Mouse (Mus musculus) kidney, embryonic 15.5 days (tissue): ENCODE measurements around the gene Lmbr1l. TPM values are rescaled to one million over a fixed set of nuclear protein-coding genes. Genes with fewer than 3 reads are reported as not detected.

Source experiments
- ATAC-seq: fragments of 200-750 bp; cut with Nextera tagmentation; replicated peaks from 2 replicates; pipeline ENCODE4 v1.8.0; 2017; ENCODE audit warnings: moderate TSS enrichment; ENCODE audit not compliant: low FRiP score
- H3K27ac ChIP-seq: fragments of 300-500 bp; sonication (generic); 2 replicates; pipeline ENCODE4 v1.5.1; 2015; ENCODE audit warnings: mild to moderate bottlenecking, inconsistent platforms
- H3K27me3 ChIP-seq: fragments of 300-500 bp; sonication (generic); 2 replicates; pipeline ENCODE4 v1.6.1; 2015; ENCODE audit warnings: inconsistent platforms
- H3K36me3 ChIP-seq: fragments of 300-500 bp; sonication (generic); 2 replicates; pipeline ENCODE4 v1.6.1; 2015; ENCODE audit warnings: inconsistent platforms
- H3K4me1 ChIP-seq: fragments of 300-500 bp; sonication (generic); 2 replicates; pipeline ENCODE4 v1.6.1; 2015; ENCODE audit warnings: inconsistent platforms
- H3K4me2 ChIP-seq: fragments of 300-500 bp; sonication (generic); 2 replicates; pipeline ENCODE4 v1.6.1; 2015; ENCODE audit warnings: moderate library complexity, mild to moderate bottlenecking, inconsistent platforms
- H3K4me3 ChIP-seq: fragments of 300-500 bp; sonication (generic); replicated peaks from 2 replicates; pipeline ENCODE4 v1.5.1; 2015; ENCODE audit warnings: mild to moderate bottlenecking, inconsistent platforms
- H3K9ac ChIP-seq: fragments of 300-500 bp; sonication (generic); 2 replicates; pipeline ENCODE4 v1.6.1; 2015; ENCODE audit warnings: mild to moderate bottlenecking, inconsistent platforms
- H3K9me3 ChIP-seq: fragments of 300-500 bp; sonication (generic); replicated peaks from 2 replicates; pipeline ENCODE4 v1.6.1; 2016; ENCODE audit warnings: inconsistent platforms
- WGBS: fragments of 180-500 bp; shearing (Covaris S2); methylation state at CpG from one replicate; pipeline ENCODE4 v1.1.7; 2015; ENCODE audit warnings: mixed read lengths; 5-methylcytosine and 5-hydroxymethylcytosine counted together
- polyA plus RNA-seq: library from polyadenylated mRNA; unstranded; fragments of >200 nt; fragmentation: Nextera tagmentation; extraction: Ambion mirVana; gene quantifications from 2 replicates; pipeline ENCODE4 v1.2.1, GENCODE M21; 2015

The Lmbr1l gene
- polyA plus RNA-seq, 1 experiment from 2014 or later: 16.4 TPM

- no peaks in the 10 kb centered on the region for H3K9me3 ChIP-seq
- no peak for ATAC-seq
- no peaks in the 10 kb centered on the region for H3K27me3 ChIP-seq
- H3K27ac ChIP-seq: no peak overlapping the region
- peaks cover 23% of the 10 kb centered on the region for H3K4me1 ChIP-seq
- WGBS: 75% methylated on average over 4 of the region's 4 CpGs
- no peak overlapping the region for H3K9ac ChIP-seq
- H3K4me2 ChIP-seq: 0 out of 2 replicates have a peak overlapping the region, but pooled peaks have one; percentile 90
- 0 out of 2 replicates have a peak overlapping the region, but pooled peaks have one; percentile 94 for H3K4me3 ChIP-seq
- H3K36me3 ChIP-seq: peaks cover 29% of the 10 kb centered on the region
Measured at GRCm38 (mm10) chr15:98916016-98916415, 2.0 kb downstream of the Lmbr1l start.

DNA sequence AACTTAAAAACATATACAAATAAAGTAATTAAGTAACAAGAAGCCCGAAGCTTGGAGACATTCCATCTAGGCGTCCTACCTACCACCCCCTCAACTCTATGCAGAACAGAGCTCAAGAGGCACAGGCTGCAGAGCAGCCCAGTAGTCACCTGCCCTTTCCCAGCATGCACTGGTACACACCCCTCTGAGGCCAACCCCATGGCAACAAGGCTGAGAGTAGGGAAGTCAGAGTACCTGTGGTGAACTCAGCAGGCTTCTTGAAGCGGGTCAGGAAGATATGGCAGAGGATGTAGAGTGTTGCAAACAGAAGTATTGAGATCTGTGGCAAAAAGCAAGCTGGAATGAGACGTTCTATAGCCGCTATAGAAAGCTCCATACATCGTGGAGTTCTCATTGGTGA, 3.1 kb downstream of the Lmbr1l start:
- Histone ChIP-seq H3K27me3 (no peaks in the 10 kb centered on the region), H3K4me1 (peaks cover 23% of the 10 kb centered on the region), H3K4me2 (no peak overlapping the region), H3K9ac (no peak overlapping the region), H3K4me3 (no peak overlapping the region), H3K27ac (no peak overlapping the region), H3K9me3 (no peaks in the 10 kb centered on the region), H3K36me3 (peaks cover 40% of the 10 kb centered on the region)
- no peak for ATAC-seq
- WGBS: 89% methylated on average over 6 of the region's 6 CpGs

- Histone ChIP-seq H3K27me3 (peaks cover 13% of the 10 kb centered on the region; the same call in 1 of the 2 replicates), H3K36me3 (peaks cover 63% of the 10 kb centered on the region), H3K4me3 (no peak overlapping the region), H3K27ac (no peak overlapping the region), H3K9me3 (no peaks in the 10 kb centered on the region), H3K9ac (no peak overlapping the region), H3K4me2 (no peak overlapping the region), H3K4me1 (no peaks in the 10 kb centered on the region)
- WGBS: 27% methylated on average over 10 of the region's 10 CpGs
- ATAC-seq: 0 out of 2 replicates have a peak, but pooled peaks have one; percentile 25
Measured at GRCm38 (mm10) chr15:98904692-98905091, 13.3 kb downstream of the Lmbr1l start.

GRCm38 (mm10) chr15:98902600-98902999, 15.4 kb downstream of the Lmbr1l start:
- no peak for ATAC-seq
- H3K27me3 ChIP-seq: peaks cover 34% of the 10 kb centered on the region
- no peak overlapping the region for H3K27ac ChIP-seq
- no peaks in the 10 kb centered on the region for H3K9me3 ChIP-seq
- H3K36me3 ChIP-seq: peaks cover 42% of the 10 kb centered on the region
- no peak overlapping the region for H3K4me2 ChIP-seq
- no peak overlapping the region for H3K4me3 ChIP-seq
- H3K4me1 ChIP-seq: peaks cover 12% of the 10 kb centered on the region
- 90% methylated on average over 2 of the region's 2 CpGs for WGBS
- H3K9ac ChIP-seq: no peak overlapping the region

GRCm38 (mm10) chr15:98901530-98901929, 16.5 kb downstream of the Lmbr1l start:
- Histone ChIP-seq H3K4me2 (no peak overlapping the region), H3K27me3 (peaks cover 44% of the 10 kb centered on the region), H3K4me3 (no peak overlapping the region), H3K9me3 (no peaks in the 10 kb centered on the region), H3K4me1 (peaks cover 20% of the 10 kb centered on the region), H3K9ac (no peak overlapping the region), H3K27ac (no peak overlapping the region), H3K36me3 (peaks cover 33% of the 10 kb centered on the region)
- 56% methylated on average over 1 of the region's 1 CpGs for WGBS
- ATAC-seq: no peak

DNA sequence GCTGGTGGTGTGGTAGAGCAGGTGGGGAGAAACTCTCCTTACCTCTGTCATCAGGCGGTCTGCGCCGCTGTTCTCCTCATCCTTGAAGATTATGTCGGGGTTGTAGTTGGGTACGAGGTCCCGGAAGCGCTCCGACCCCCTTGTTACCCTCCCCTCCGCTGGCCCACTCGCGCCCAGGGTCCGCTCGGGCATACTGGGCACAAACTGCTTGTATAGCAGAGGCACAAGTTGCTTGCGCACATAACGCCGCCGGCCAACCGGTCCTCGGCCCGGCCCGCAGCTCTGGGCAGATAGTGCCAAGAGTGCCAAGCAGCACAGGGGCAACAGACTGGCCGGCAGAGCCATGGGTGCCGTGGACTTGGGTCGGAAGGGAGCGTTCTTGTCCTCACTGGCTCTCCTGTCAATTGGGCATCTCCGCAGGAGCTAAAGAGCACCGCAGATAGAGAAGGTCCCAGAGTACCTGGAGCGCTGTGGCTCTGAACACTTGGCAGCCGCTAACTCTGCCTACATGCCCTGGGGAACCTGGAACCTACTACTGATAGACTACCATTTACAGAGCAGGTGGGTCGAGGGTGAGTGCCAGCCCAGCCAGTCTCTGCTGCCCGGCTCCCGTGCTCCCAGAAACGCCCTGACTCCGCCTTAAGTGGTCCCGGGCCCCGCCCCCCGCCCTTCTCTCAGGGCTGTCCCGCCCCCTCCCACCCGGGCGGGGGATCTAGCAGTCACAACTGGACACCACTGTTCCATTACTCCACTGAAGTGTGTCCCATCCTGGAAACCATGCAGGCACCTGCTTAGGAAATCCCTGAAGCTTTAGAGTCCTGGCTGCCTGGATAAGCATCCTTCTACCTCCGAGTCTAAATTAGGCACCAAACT, 19.9 kb downstream of the Lmbr1l start, which contains the start of gene Dhh:
Dhh (minus strand) TSS at position 613 of the 873 bp plus-strand sequence.
- Histone ChIP-seq H3K27me3 (peaks cover 78% of the 10 kb centered on the region), H3K4me3 (peak within 1 kb of the TSS; percentile 34), H3K27ac (no peak within 1 kb of the TSS), H3K36me3 (peaks cover 3% of the 10 kb centered on the region), H3K4me2 (peak within 1 kb of the TSS; percentile 62), H3K9me3 (no peaks in the 10 kb centered on the region), H3K4me1 (peaks cover 50% of the 10 kb centered on the region), H3K9ac (peak within 1 kb of the TSS; percentile 8; the same call in 1 of the 2 replicates)
- ATAC-seq: peak; percentile 52
- 1% methylated on average over 41 of the region's 41 CpGs for WGBS

DNA sequence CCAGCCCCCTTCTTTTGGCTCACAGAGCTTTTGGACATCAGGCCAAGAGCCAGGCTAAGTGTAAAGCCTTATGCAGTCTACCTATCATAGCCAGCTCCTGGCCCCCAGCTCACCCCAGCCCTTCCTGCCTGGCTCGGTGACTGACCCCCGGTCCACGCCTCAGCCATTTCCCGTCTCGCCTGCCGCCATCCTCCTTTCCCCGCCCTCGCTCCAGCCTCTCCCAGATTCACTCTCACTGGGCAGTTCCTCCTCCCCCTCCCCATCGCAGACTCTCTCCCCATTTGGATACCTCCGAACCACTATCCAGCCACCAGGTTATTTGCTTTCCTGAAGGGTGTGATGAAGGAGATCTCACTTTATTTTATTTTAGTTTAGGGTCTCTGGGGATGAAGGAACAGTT, 20.5 kb downstream of the Lmbr1l start:
- Histone ChIP-seq H3K27me3 (peaks cover 85% of the 10 kb centered on the region), H3K27ac (no peak overlapping the region), H3K4me1 (peaks cover 50% of the 10 kb centered on the region), H3K9me3 (no peaks in the 10 kb centered on the region), H3K36me3 (no peaks in the 10 kb centered on the region), H3K9ac (no peak overlapping the region), H3K4me3 (peak overlapping the region; percentile 34), H3K4me2 (peak overlapping the region; percentile 62)
- ATAC-seq: no peak
- WGBS: 2% methylated on average over 10 of the region's 10 CpGs

- Histone ChIP-seq H3K4me1 (peaks cover 56% of the 10 kb centered on the region), H3K9ac (no peak overlapping the region), H3K9me3 (no peaks in the 10 kb centered on the region), H3K27me3 (peaks cover 98% of the 10 kb centered on the region), H3K36me3 (no peaks in the 10 kb centered on the region), H3K27ac (no peak overlapping the region), H3K4me3 (peak overlapping the region; percentile 58), H3K4me2 (peak overlapping the region; percentile 99)
- no peak; the same call in 1 of the 2 replicates for ATAC-seq
- 3% methylated on average over 41 of the region's 41 CpGs for WGBS
Measured at GRCm38 (mm10) chr15:98895635-98896589, 22.1 kb downstream of the Lmbr1l start.

DNA sequence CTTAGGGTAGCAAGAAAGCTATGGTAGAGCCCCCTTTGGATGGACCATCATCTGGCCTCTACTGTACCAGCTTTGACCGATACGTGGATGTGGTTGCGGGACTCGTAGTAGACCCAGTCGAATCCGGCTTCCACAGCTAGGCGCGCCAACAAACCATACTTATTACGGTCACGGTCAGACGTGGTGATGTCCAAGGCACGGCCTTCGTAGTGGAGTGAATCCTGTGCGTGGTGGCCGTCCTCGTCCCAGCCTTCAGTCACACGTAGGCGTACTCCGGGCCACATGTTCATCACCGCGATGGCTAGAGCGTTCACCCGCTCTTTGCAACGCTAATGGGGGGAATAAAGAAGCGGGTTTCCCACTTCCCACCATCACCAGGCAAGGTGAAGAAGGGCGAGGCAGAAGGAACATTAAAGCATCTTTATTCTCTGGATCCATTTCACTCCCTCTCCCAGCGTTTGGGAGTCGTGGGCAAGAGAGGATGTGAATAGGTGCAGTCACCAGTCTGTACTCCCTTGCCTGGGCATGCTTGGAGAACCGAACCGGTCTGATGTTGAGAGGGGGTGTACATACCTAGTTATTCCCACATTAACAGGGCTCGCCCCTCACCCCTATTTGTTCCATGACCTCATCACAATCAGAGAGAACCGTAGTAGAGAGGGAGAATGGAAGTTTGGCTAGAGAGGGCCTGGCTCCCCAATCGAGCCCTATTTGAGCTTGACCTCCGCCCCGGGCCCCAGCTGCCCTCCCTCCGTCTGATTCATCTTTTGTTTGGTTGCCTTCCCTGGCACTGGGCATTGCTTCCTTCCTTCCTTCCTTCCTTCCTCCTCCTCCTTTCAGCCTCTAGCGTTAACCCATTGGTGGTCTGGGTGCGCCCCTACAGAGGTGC, 23.0 kb downstream of the Lmbr1l start:
- Histone ChIP-seq H3K9me3 (no peaks in the 10 kb centered on the region), H3K4me2 (peak overlapping the region; percentile 99), H3K9ac (peak overlapping the region; percentile 53), H3K27me3 (peaks cover 89% of the 10 kb centered on the region), H3K4me1 (peaks cover 56% of the 10 kb centered on the region), H3K36me3 (no peaks in the 10 kb centered on the region), H3K4me3 (peak overlapping the region; percentile 58), H3K27ac (no peak overlapping the region)
- ATAC-seq: no peak
- 5% methylated on average over 38 of the region's 38 CpGs for WGBS

DNA sequence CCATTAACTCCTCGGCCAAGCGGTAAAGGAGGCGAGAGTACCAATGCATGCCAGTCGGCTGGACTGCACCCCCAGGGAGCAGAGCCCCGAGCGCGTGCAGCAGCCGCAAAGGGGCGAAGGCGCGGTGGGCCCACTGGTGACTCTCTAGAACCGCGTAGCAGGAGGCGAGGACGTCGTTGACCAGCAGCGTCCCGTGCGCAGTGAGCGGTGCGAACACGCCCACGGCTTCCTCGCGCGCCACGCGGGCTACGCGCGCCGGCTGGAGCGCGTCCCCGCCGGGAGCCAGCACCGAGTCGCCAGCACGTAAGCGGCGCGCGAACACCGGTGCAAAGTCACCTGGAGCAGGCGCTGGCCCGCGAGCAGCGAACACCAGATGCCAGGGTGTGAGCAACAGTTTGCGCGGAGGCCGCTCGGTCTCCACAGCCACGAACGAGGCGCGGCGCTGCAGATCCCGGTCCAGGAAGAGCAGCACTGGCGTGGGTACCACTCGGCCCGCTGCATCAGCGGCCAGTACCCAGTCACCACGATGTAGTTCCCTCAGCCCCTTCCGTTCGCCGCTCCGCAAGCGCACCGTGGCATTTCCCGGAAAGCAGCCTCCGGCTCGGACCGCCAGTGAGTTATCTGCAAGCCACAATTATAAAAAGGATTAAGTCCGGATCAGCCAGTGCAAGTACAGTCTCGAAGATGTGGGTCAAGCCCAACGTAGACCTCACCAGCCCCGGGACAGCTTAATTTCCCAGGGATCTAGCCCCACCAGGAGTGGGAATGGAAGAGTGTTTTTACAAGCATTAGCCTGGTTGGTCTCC, 23.9 kb downstream of the Lmbr1l start, which contains the start of gene Rhebl1:
Rhebl1 (minus strand) TSS at position 601 of the 806 bp plus-strand sequence.
- WGBS: under 1% methylated on average over 77 of the region's 77 CpGs
- H3K27me3 ChIP-seq: peaks cover 81% of the 10 kb centered on the region
- no peak within 1 kb of the TSS for H3K27ac ChIP-seq
- H3K36me3 ChIP-seq: no peaks in the 10 kb centered on the region
- H3K4me3 ChIP-seq: peak within 1 kb of the TSS; percentile 58
- no peak for ATAC-seq
- H3K9me3 ChIP-seq: no peaks in the 10 kb centered on the region
- peak within 1 kb of the TSS; percentile 53 for H3K9ac ChIP-seq
- peaks cover 56% of the 10 kb centered on the region for H3K4me1 ChIP-seq
- peak within 1 kb of the TSS; percentile 99 for H3K4me2 ChIP-seq
